ENCODE assay signal across 8 mouse cellular contexts in the genomic region with DNA sequence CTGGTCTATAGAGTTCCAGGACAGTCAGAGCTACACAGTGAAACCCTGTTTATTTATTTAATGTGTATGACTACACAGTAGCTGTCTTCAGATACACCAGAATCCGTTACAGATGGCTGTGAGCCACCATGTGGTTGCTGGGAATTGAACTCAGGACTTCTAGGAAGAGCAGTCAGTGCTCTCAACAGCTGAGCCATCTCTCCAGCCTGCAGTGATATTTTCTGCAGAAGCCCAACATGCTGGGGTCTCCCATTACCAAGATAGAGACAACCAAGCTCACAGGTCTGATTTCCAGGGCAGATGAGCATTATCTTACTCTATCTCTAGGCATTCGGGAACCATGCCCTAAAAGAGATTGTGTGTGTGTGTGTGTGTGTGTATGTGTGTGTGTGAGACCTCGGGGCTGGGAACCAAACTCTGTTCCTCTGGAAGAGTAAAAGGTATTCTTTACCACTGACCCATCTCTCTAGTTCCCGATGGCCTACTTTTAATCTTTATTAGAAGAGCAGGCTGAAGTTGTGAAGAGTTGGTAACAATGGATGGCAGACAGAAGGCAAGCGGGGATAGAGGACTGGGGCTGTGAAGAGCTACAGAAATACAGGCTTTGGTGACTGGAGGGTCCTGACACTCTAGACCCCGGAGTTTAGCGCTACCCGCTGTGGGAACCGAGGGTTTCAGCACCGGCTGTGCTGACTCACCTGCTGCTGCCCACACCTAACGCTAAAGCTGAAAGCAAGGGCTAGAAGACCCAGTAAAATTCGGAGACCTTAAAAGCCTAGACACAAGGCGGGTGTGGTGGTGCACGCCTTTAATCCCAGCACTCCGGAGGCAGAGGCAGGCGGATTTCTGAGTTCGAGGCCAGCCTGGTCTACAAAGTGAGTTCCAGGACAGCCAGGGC. TPM values are rescaled to one million over a fixed set of nuclear protein-coding genes. Genes with fewer than 3 reads are reported as not detected.
A peak's percentile ranks its signal among the peaks of the same experiment; 100 is the strongest.
DNase-seq lines count a peak whose midpoint lies in the region; ATAC-seq and TF ChIP-seq lines count a peak whose summit lies in the region.

No protein-coding gene starts in this region.

- H3K4me1 ChIP-seq in testis, adult 2 months (ENCODE audit: control insufficient read depth, insufficient read depth, low read length) = peaks cover 22% of the 10 kb centered on the region
- peaks cover 55% of the 10 kb centered on the region for H3K4me1 ChIP-seq in hindbrain, embryonic 13.5 days (replicated peaks)
- H3K4me1 ChIP-seq in midbrain, embryonic 11.5 days (ENCODE audit: control insufficient read depth, insufficient read depth, low read length) = peaks cover 16% of the 10 kb centered on the region

- H3K4me3 ChIP-seq in testis, adult 2 months (ENCODE audit: control insufficient read depth, low read depth, low read length) = peak overlapping the region; percentile 95
- H3K4me3 ChIP-seq in hindbrain, embryonic 13.5 days = peak overlapping the region; percentile 66
- H3K4me3 ChIP-seq in midbrain, embryonic 11.5 days (ENCODE audit: low read depth, low read length) = peak overlapping the region; percentile 61; the same call in 1 of the 2 replicates

- ATAC-seq in hindbrain, embryonic 13.5 days (ENCODE audit: low FRiP score) = no peak
- 0 out of 2 replicates have a peak, but pooled peaks have one; percentile 0 for ATAC-seq in midbrain, embryonic 11.5 days (ENCODE audit: low FRiP score)

- 41% methylated on average over 17 of the region's 17 CpGs for WGBS in hindbrain, embryonic 13.5 days
- 39% methylated on average over 17 of the region's 17 CpGs for WGBS in midbrain, embryonic 11.5 days

- DNase-seq in cerebellum, adult 11 months = peak; percentile 17
- no peak for DNase-seq in cerebellum, postnatal 36 days
- DNase-seq in testis, postnatal 10 days (ENCODE audit: low spot score) = no peak
- DNase-seq in midbrain, embryonic 11.5 days (ENCODE audit: low spot score, missing footprints) = peak; percentile 86
- DNase-seq in natural killer cell, adult 2 months (ENCODE audit: low spot score in 2 of 2) = no peak
- no peak for DNase-seq in layer of hippocampus, adult 18-20 months (ENCODE audit: low spot score in 2 of 2)

- peak overlapping the region; percentile 84 for H3K4me2 ChIP-seq in hindbrain, embryonic 13.5 days
- peak overlapping the region; percentile 43 for H3K4me2 ChIP-seq in midbrain, embryonic 11.5 days

- no peaks in the 10 kb centered on the region for H3K9me3 ChIP-seq in hindbrain, embryonic 13.5 days
- no peaks in the 10 kb centered on the region for H3K9me3 ChIP-seq in midbrain, embryonic 11.5 days (ENCODE audit: control insufficient read depth, low read length)

- peak overlapping the region; percentile 99 for H3K27ac ChIP-seq in testis, adult 2 months (ENCODE audit: control insufficient read depth, insufficient read depth, low read depth, low read length)
- H3K27ac ChIP-seq in hindbrain, embryonic 13.5 days = peak overlapping the region; percentile 88
- no peak overlapping the region for H3K27ac ChIP-seq in midbrain, embryonic 11.5 days (ENCODE audit: low read depth, low read length)

- H3K36me3 ChIP-seq in testis, adult 2 months (ENCODE audit: control insufficient read depth, insufficient read depth, low read length) = no peaks in the 10 kb centered on the region
- peaks cover 23% of the 10 kb centered on the region for H3K36me3 ChIP-seq in hindbrain, embryonic 13.5 days
- H3K36me3 ChIP-seq in midbrain, embryonic 11.5 days (ENCODE audit: control insufficient read depth, insufficient read depth, low read length) = no peaks in the 10 kb centered on the region

- peak overlapping the region; percentile 20; the same call in 1 of the 2 replicates for H3K9ac ChIP-seq in hindbrain, embryonic 13.5 days
- H3K9ac ChIP-seq in midbrain, embryonic 11.5 days (ENCODE audit: low read length) = no peak overlapping the region; the same call in 1 of the 2 replicates

- no peaks in the 10 kb centered on the region for H3K27me3 ChIP-seq in testis, adult 2 months (ENCODE audit: control insufficient read depth, insufficient read depth, low read length)
- H3K27me3 ChIP-seq in hindbrain, embryonic 13.5 days = no peaks in the 10 kb centered on the region
- H3K27me3 ChIP-seq in midbrain, embryonic 11.5 days (ENCODE audit: control insufficient read depth, insufficient read depth, low read length) = no peaks in the 10 kb centered on the region

- no peak for TF ChIP-seq CTCF in testis, adult 2 months (IDR thresholded peaks at IDR 0.05; ENCODE audit: control insufficient read depth, insufficient read depth, insufficient replicate concordance, low read depth, low read length)

- TF ChIP-seq POLR2A in testis, adult 2 months (IDR thresholded peaks at IDR 0.05; ENCODE audit: control insufficient read depth, low read depth, low read length) = no peak; the same call in 1 of the 2 replicates

RNA-seq across cellular contexts. Expression of gene Brat1, which starts 1.1 kb away (rescaled TPM):
- polyA plus RNA-seq in testis, adult 2 months (2012; rRNA removed) = 22.5 and 23.3 TPM in 2 replicates
- polyA plus RNA-seq in hindbrain, embryonic 13.5 days (2015; fragmentation: Nextera tagmentation; extraction: Ambion mirVana) = 22.9 and 23.7 TPM in 2 replicates
- polyA plus RNA-seq in midbrain, embryonic 11.5 days (2014; fragmentation: Nextera tagmentation; extraction: Ambion mirVana) = 8.3 and 11.4 TPM in 2 replicates
- total RNA-seq in layer of hippocampus, adult 18-20 months (2021) = 10 to 100 TPM; 17.7 to 18.5 TPM

RNA-seq across cellular contexts. Expression of gene Iqce, which starts 1.6 kb away (rescaled TPM):
- polyA plus RNA-seq in testis, adult 2 months (2012; rRNA removed) = 126 and 134 TPM in 2 replicates
- 26.0 and 26.3 TPM in 2 replicates for polyA plus RNA-seq in hindbrain, embryonic 13.5 days (2015; fragmentation: Nextera tagmentation; extraction: Ambion mirVana)
- polyA plus RNA-seq in midbrain, embryonic 11.5 days (2014; fragmentation: Nextera tagmentation; extraction: Ambion mirVana) = 13.9 and 15.6 TPM in 2 replicates
- total RNA-seq in layer of hippocampus, adult 18-20 months (2021) = 10 to 100 TPM; 47.4 to 55.1 TPM

RNA-seq across cellular contexts. Expression of gene Amz1, which starts 20.2 kb away (rescaled TPM):
- 0.14 and 0.28 TPM in 2 replicates for polyA plus RNA-seq in testis, adult 2 months (2012; rRNA removed)
- 2.2 and 2.7 TPM in 2 replicates for polyA plus RNA-seq in hindbrain, embryonic 13.5 days (2015; fragmentation: Nextera tagmentation; extraction: Ambion mirVana)
- polyA plus RNA-seq in midbrain, embryonic 11.5 days (2014; fragmentation: Nextera tagmentation; extraction: Ambion mirVana) = 0.67 and 0.97 TPM in 2 replicates
- total RNA-seq in layer of hippocampus, adult 18-20 months (2021) = 10 to 100 TPM; 12.1 to 15.0 TPM

RNA-seq across cellular contexts. Expression of gene Ttyh3, which starts 54.9 kb away (rescaled TPM):
- polyA plus RNA-seq in testis, adult 2 months (2012; rRNA removed) = 16.2 and 18.3 TPM in 2 replicates
- 65.3 and 67.4 TPM in 2 replicates for polyA plus RNA-seq in hindbrain, embryonic 13.5 days (2015; fragmentation: Nextera tagmentation; extraction: Ambion mirVana)
- polyA plus RNA-seq in midbrain, embryonic 11.5 days (2014; fragmentation: Nextera tagmentation; extraction: Ambion mirVana) = 42.9 and 46.4 TPM in 2 replicates
- 100 to 1,000 TPM; 182 to 186 TPM for total RNA-seq in layer of hippocampus, adult 18-20 months (2021)

Comparison
In these comparisons a context has a peak if more than half of its experiments do, and no peak if none do; other contexts are left out.
1. DNase-seq: peak in cerebellum, adult 11 months (single experiment) and midbrain, embryonic 11.5 days (single experiment); none in cerebellum, postnatal 36 days (0 of 2), testis, postnatal 10 days (single experiment), natural killer cell, adult 2 months (0 of 2) and layer of hippocampus, adult 18-20 months (0 of 2).
2. Peak in every context shown above with its lines, with median percentiles within 50 percentile points of each other: H3K4me3 ChIP-seq.